Mouse (Mus musculus) forebrain, embryonic 15.5 days (tissue): Measurements from ENCODE around the gene Ptrh1. TPM values are rescaled to one million over a fixed set of nuclear protein-coding genes. Genes with fewer than 3 reads are reported as not detected.

Experiments used
- polyA plus RNA-seq: library from polyadenylated mRNA; unstranded; fragments of >200 nt; fragmentation: Nextera tagmentation; extraction: Ambion mirVana; gene quantifications from 2 replicates; pipeline ENCODE4 v1.2.1, GENCODE M21; 2015

The Ptrh1 gene
- polyA plus RNA-seq, 1 experiment from 2014 or later = 6.6 TPM

Other genes starting within 250 kb of the Ptrh1 start
- gene Fam102a, start 240.5 kb upstream of the Ptrh1 start, polyA plus RNA-seq = 5.7 and 6.1 TPM in 2 replicates
- gene Dpm2, start 204.9 kb upstream of the Ptrh1 start, polyA plus RNA-seq = 136 TPM in 2 replicates
- gene Pip5kl1, start 201.0 kb upstream of the Ptrh1 start, polyA plus RNA-seq = 3.5 and 4.2 TPM in 2 replicates
- gene 9430097D07Rik, start 200.1 kb upstream of the Ptrh1 start, polyA plus RNA-seq = 0.23 and 0.24 TPM in 2 replicates
- 25.9 and 26.4 TPM in 2 replicates for gene St6galnac4, start 188.7 kb upstream of the Ptrh1 start, polyA plus RNA-seq
- 16.6 and 19.3 TPM in 2 replicates for gene St6galnac6, start 176.1 kb upstream of the Ptrh1 start, polyA plus RNA-seq
- gene Ak1, start 154.0 kb upstream of the Ptrh1 start, polyA plus RNA-seq = 74.1 and 79.6 TPM in 2 replicates
- gene Eng, start 129.2 kb upstream of the Ptrh1 start, polyA plus RNA-seq = 23.4 and 25.1 TPM in 2 replicates
- gene Fpgs, start 71.6 kb upstream of the Ptrh1 start, polyA plus RNA-seq = 19.9 and 21.2 TPM in 2 replicates
- 88.0 and 98.2 TPM in 2 replicates for gene Cdk9, start 62.7 kb upstream of the Ptrh1 start, polyA plus RNA-seq
- gene Sh2d3c, start 54.7 kb upstream of the Ptrh1 start, polyA plus RNA-seq = 39.5 and 39.7 TPM in 2 replicates
- 2.4 and 2.7 TPM in 2 replicates for gene 6330409D20Rik, start 34.8 kb upstream of the Ptrh1 start, polyA plus RNA-seq
- gene Tor2a, start 18.6 kb upstream of the Ptrh1 start, polyA plus RNA-seq = 63.2 and 66.3 TPM in 2 replicates
- 0.61 and 0.66 TPM in 2 replicates for gene Ttc16, start 153 bp upstream of the Ptrh1 start, polyA plus RNA-seq
- gene Cfap157, start 8.6 kb downstream of the Ptrh1 start, polyA plus RNA-seq = 0.61 and 1.0 TPM in 2 replicates
- gene Stxbp1, start 71.5 kb downstream of the Ptrh1 start, polyA plus RNA-seq = 191 and 197 TPM in 2 replicates
- 33.5 TPM in 2 replicates for gene Fam129b, start 100.3 kb downstream of the Ptrh1 start, polyA plus RNA-seq
- gene Rpl12, start 185.8 kb downstream of the Ptrh1 start, polyA plus RNA-seq = 96.9 and 99.7 TPM in 2 replicates
- 16.7 and 17.8 TPM in 2 replicates for gene Lrsam1, start 185.8 kb downstream of the Ptrh1 start, polyA plus RNA-seq
- gene Slc2a8, start 206.3 kb downstream of the Ptrh1 start, polyA plus RNA-seq = 20.9 and 21.3 TPM in 2 replicates